Mouse (Mus musculus) c-Kit-positive CD71-positive TER-119-negative erythroid progenitor cells, embryonic 14.5 days (primary cell): ENCODE data around the gene Pam16.

Source experiments
- DNase-seq: peaks from one replicate; pipeline ENCODE4 v3.0.0-alpha.2; 2013; ENCODE audit warnings: low read depth

Pam16 gene

DNA sequence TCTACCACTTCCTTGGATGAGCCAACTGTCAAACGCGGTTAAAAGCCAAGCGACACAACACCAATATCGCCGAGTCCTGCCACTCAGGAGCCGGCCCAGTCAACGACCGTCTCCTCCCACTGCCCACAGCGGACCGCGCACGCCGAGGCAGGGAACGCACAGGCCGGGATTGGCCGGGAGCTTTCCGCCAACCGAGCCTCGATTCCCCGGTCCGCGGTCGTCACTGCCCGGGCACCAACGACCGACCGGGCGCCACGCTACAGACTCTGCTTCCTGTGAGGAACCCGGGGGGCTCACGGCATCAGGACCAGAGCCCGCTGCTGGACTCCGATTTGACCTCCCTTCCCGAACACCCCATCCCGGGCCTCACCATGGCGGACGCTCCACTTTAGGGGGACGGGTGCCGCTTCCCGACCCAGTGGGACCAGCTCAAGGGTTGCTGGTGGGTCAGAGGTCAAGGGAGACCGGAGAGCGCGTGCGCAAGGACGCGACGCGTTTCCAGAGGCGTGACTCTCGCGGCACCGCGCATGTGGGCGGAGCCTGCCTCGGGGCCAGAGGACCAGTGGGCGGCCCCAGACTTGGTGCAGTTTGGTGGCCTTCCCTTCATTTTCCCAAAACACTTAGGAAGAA is at the start of gene Pam16:
TSS of gene Pam16 (minus strand) at position 508 of the 630 bp plus-strand sequence.
- peak; percentile 85 for DNase-seq

- no peak for DNase-seq
Observed at GRCm38 (mm10) chr16:4674091-4674490, 49.3 kb upstream of the Pam16 start.

- DNase-seq = no peak
Observed at GRCm38 (mm10) chr16:4670317-4670716, 45.5 kb upstream of the Pam16 start.

GRCm38 (mm10) chr16:4667190-4667808 is 42.5 kb upstream of the Pam16 start:
- peak; percentile 81 for DNase-seq

DNA sequence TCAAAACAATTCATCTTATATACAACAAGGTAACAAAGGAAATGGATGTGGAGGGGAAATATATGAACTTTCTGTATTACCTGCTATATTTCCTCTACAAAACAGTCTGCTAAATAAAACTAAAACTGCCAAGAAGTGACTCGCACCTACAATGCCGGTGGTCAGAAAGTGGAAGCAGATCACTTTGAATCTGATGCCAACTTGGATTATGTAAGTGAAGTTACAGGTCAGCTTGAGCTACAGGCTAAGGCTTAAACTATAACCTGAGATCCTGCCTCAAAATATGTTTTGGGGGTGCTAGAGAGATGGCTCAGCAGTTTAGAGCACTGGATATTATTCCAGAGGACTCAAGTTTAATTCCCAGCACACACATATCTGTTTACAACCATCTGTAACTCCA is 40.9 kb upstream of the Pam16 start:
- no peak for DNase-seq

DNA sequence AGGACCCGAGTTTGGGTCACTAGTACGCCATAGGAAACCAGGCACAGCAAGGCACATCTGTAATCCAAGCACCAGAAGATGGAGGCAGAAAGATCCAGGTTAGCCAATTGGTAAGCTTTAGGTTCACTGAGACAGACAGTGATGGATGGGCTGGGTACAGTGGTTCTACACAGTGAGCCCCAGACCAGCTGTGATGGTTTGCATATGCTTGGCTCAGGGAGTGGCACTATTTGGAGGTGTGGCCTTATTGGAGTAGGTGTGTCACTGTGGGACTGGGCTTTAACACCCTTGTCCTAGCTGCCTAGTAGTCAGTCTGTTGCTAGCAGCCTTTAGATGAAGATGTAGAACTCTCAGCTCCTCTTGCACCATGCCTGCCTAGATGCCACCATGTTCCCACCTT is 39.0 kb upstream of the Pam16 start:
- no peak for DNase-seq

DNA sequence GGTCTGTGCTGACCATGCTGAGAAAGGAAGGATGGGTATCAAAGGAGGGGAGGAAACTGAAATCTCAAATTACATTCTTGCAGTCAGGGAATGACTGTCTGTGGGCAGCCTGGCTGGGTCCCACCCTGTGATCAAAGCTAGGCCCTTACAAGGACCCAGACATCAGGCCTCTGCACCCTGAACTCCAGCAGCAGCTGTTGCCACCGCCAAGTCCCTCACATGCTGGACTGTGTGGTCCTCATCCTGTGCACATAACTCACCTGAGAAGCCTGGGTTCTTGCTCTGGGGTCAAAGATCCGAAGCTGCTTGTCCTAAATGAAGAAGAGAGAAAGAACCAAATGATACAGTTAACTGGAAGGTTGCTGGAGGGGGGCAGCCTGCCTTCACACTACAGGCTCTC is 36.8 kb upstream of the Pam16 start:
- no peak for DNase-seq

DNA sequence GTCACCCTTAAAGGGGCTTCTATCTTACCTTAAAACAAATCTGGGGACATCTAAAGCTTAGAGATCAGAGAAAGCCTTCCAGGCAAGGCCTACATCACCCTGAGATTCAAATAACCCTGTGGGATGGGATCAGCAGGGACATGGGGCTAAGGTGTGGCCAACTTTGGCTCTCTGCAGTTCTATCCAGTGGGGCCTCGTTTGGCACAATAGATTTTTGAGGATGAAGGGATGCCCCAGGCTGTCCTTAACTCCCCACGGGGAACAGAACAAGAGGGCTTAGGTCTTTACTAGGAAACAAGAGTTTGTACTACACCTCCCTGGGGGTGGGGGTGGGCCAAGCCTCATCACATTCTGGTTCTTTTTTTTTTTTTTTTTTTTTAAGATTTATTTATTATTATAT is 34.5 kb upstream of the Pam16 start:
- DNase-seq = no peak

DNA sequence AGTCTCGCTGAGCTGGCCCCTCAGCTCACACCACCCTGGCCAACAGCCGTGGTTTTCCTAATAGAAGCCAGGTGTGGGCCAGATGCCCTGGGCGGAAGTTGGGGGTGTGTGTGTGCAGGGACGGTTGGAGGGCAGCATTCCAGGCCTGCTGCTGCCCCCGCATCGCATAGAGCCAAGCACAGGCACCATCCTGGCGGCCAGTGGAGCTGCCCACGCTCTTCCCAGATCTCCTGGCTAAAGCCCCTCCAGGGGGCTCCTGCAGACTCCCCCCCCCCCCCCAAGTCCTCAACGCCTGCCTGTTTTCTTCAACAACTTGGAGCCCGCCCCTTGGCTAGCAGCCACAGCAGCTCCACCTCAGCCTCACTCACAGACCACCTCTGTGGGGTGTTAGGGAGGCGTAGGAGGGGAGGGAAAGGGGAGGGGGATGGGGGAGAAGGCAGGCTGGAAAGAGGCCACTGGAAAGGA is 34.0 kb upstream of the Pam16 start:
- DNase-seq = no peak

- no peak for DNase-seq
Observed at GRCm38 (mm10) chr16:4656571-4657081, 31.8 kb upstream of the Pam16 start.

GRCm38 (mm10) chr16:4655764-4656570 is 31.2 kb upstream of the Pam16 start:
- DNase-seq = no peak

DNA sequence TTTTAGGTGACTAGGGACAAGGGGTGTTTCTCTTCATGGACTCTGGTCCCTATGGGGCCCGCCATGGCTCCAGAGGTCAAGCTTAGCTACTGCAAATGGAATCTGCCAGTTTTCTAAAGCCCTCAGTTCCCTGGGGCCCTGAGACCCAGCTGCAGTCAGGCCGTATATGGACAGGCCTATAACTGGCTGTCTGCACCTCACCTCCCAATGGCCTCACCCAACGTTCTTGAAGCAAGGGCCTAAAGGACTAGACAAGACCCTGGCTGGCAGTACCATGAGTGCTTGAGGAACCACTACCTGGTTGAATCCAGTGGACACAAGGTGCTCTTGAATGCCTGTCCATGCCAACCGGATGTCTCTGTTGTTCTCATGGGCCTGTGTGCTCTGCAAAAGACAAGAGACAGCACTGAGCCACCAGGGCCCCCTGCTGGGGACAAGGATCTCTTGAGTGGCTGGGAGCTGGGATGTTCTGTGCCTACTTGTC is 30.5 kb upstream of the Pam16 start:
- DNase-seq = no peak

- no peak for DNase-seq
Observed at GRCm38 (mm10) chr16:4654706-4655105, 29.9 kb upstream of the Pam16 start.

DNA sequence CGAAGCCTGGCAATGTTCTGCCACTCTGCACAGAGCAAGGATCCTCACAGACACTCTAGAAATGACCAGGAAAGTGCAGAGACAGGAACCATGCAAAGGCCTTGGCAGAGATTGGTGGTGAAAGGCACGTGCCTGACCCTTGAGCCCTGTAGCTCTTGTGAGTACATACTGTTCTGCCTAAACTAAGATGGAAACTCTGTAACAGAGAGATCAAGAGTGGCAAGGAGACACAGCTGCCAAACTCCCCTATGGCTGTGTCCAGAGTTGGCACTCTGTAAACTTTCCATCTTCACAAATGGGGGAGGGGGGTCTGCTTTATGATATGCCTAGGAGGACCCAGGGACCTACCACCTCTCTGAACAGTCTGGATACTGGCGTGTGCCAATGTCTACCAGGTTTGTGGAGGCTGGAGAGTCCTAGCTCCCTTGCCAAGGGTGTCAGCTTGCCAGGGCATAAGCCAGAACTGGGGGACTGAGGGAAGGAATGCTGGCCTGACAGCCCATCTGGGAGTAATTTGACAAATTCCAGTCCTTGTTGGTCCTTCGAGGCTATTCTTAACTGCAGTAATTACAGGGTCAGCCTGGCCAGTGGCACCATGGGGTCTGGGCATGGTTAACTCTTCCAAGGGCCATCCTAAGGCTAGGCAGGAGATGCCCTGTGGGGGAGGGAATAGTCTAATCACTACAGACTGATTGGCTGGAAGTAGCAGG is 28.1 kb upstream of the Pam16 start:
- no peak for DNase-seq

GRCm38 (mm10) chr16:4651624-4652023 is 26.8 kb upstream of the Pam16 start:
- no peak for DNase-seq

DNA sequence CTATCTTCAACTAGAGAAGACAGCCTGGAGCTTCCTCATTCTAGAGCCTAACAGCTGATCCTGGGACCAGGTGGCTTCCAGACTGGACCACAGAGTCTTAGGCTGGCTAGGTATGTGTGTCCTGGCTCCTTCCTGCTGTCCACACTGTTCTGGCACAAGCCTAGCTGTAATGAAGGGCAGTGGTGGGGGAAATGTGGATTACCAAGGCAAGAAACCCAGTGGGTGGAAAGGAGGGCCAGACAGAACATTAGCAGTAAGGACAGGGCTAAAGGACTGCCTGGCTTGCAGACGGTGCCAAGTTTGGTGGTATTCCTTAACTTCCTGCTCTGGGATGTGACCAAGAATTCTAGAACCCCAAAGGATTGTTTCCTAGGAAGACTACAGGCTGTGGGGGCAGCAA is 26.3 kb upstream of the Pam16 start:
- DNase-seq = no peak

DNA sequence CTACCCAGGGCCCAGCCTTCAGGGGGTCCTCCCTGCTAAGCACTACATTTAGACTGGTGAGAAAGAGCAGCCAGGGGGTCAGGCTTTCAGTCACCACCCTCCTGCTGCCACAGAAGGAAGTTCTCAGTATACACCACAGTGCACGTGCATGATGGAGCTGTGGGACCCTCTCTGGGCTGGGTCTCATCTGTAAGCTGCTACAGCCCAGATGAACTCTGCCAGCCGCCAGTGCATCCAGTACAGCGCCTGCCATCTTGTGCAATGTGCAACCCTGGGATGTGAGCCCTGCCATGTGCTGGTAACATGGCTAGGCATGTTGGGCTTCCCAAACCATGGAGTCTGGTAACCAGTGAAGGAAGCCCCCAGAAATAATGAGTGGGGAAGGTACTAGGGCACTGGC is 25.4 kb upstream of the Pam16 start:
- DNase-seq = no peak

DNA sequence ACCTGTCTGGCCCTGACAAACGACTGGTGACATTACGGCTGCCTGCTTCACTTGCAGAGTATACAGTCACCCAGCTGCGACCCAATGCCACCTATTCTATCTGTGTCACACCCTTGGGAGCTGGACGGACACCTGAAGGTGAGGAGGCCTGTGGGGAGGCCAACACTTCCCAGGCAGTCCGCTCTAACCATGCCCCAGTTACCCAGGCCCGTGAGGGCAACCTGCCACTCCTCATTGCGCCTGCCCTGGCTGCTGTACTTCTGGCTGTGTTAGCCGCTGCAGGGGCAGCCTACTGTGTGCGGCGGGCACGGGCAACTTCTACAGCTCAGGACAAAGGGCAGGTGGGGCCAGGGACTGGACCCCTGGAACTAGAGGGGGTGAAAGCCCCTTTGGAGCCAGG is 24.9 kb upstream of the Pam16 start:
- no peak for DNase-seq

DNA sequence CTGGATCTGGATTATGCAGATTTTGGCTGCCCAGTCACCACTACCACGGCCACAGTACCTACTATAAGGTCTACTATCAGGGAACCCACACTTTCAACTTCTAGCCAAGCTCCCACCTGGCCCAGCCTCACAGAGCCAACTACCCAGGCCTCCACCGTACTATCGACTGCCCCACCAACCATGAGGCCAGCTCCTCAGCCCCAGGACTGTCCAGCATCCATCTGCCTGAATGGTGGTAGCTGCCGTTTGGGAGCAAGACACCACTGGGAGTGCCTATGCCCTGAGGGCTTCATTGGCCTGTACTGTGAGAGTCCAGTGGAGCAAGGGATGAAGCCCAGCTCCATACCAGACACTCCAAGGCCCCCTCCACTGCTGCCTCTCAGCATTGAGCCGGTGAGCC is 24.4 kb upstream of the Pam16 start:
- DNase-seq = no peak

GRCm38 (mm10) chr16:4648416-4649023 is 23.7 kb upstream of the Pam16 start:
- no peak for DNase-seq

- DNase-seq = no peak
Observed at GRCm38 (mm10) chr16:4647651-4648141, 22.9 kb upstream of the Pam16 start.

DNA sequence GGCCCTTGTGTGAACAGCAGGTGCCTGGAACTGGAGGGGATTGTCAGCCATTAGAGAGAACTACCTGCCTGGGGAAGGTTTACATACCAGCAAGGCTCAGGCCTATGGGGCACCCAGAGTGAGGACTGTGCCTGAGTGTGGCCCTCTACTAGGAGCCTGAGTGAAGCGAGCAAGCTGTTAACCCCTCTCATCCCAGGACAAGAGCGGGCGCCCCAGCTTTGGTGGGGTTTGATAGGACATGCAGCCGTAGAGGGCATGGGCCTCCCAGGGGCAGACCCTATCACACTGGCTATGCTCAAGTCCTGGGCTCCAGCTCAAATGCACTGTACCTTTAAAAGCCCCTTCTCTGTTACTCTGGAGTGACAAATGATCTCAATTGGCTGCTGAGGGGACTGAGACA is 22.0 kb upstream of the Pam16 start:
- DNase-seq = no peak
